Mouse (Mus musculus) forebrain, embryonic 12.5 days (tissue): ENCODE measurements around the gene Pick1. TPM values are rescaled to one million over a fixed set of nuclear protein-coding genes. Genes with fewer than 3 reads are reported as not detected.

Experiments
- ATAC-seq: fragments of 200-750 bp; cut with Nextera tagmentation; 2 replicates; pipeline ENCODE4 v1.8.0; 2017; ENCODE audit warnings: moderate TSS enrichment; ENCODE audit not compliant: low FRiP score
- H3K27ac ChIP-seq: fragments of 300-500 bp; sonication (generic); 2 replicates; pipeline ENCODE4 v1.5.1; 2016; ENCODE audit warnings: mild to moderate bottlenecking
- H3K27me3 ChIP-seq: fragments of 300-500 bp; sonication (generic); 2 replicates; pipeline ENCODE4 v1.6.1; 2016; ENCODE audit warnings: mild to moderate bottlenecking
- H3K36me3 ChIP-seq: fragments of 300-500 bp; sonication (generic); replicated peaks from 2 replicates; pipeline ENCODE4 v1.6.1; 2016; ENCODE audit warnings: mild to moderate bottlenecking
- H3K4me1 ChIP-seq: fragments of 300-500 bp; sonication (generic); 2 replicates; pipeline ENCODE4 v1.6.1; 2016
- H3K4me2 ChIP-seq: fragments of 300-500 bp; sonication (generic); 2 replicates; pipeline ENCODE4 v1.6.1; 2016; ENCODE audit warnings: mild to moderate bottlenecking, moderate library complexity
- H3K4me3 ChIP-seq: fragments of 300-500 bp; sonication (generic); replicated peaks from 2 replicates; pipeline ENCODE4 v1.5.1; 2016; ENCODE audit warnings: mild to moderate bottlenecking
- H3K9ac ChIP-seq: fragments of 300-500 bp; sonication (generic); 2 replicates; pipeline ENCODE4 v1.6.1; 2016; ENCODE audit warnings: mild to moderate bottlenecking
- H3K9me3 ChIP-seq: fragments of 300-500 bp; sonication (generic); 2 replicates; pipeline ENCODE4 v1.6.1; 2016
- WGBS: fragments of 180-500 bp; shearing (Covaris S2); methylation state at CpG from one replicate; pipeline ENCODE4 v1.1.7; 2016; 5-methylcytosine and 5-hydroxymethylcytosine counted together
- polyA plus RNA-seq: library from polyadenylated mRNA; unstranded; fragments of >200 nt; fragmentation: Nextera tagmentation; extraction: Ambion mirVana; gene quantifications from 2 replicates; pipeline ENCODE4 v1.2.1, GENCODE M21; 2016

The Pick1 gene
- polyA plus RNA-seq, 1 experiment from 2014 or later = 64.5 TPM

DNA sequence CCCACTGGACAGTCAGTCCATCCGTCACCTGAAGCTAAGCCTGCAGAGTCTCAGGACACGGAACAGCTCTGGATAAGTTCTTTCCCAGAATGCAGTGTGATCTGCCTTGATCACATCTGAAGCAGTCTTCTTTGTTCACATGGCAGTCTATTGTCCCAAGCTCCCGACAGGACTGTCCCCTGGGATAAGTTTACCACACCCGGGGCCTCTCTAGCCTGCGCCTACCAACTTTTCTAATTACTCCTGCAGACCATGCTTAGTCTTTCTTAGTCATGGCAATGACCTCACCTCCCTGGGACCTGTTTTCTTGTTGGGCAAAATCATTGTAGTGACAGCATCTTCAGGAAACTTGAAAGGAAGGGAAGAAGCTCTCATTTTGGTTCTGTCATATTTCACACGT, 9.1 kb downstream of the Pick1 start:
- ATAC-seq = no peak
- H3K4me1 ChIP-seq = no peaks in the 10 kb centered on the region
- H3K4me3 ChIP-seq = no peak overlapping the region
- peaks cover 80% of the 10 kb centered on the region for H3K36me3 ChIP-seq
- WGBS = 85% methylated on average over 6 of the region's 6 CpGs
- no peaks in the 10 kb centered on the region for H3K9me3 ChIP-seq
- no peak overlapping the region for H3K9ac ChIP-seq
- no peak overlapping the region for H3K27ac ChIP-seq
- no peaks in the 10 kb centered on the region for H3K27me3 ChIP-seq
- no peak overlapping the region for H3K4me2 ChIP-seq

DNA sequence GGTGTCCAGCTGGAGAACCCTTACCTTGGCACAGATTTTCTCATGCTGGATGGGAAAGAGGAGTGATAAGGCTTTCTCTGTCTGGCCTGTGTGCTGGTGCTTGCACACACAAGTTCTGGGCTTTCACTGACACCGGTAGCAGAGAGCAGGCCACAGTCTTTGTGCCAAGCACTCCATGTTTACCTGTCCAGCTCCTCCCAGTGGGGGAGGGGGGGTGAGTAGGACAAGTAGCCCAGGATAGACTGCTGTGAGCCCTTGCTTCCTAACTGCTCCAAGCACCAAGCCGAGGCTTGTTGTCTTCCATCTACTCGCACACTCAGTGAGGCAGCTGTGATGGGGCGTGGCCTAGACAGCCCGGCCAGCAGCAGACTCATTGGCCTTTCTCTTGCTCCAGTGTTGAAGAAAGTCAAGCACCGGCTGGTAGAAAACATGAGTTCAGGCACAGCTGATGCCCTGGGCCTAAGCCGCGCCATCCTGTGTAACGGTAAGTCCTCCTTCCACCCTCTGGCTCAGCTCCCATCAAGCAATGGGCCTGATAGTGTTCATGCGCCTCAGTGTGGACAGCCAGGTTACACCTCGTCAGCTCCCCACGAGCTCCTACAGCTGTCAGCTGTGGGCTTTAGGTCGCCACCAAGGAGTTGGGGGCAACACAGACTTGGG, 13.7 kb downstream of the Pick1 start:
- WGBS = 77% methylated on average over 13 of the region's 13 CpGs
- H3K36me3 ChIP-seq = peaks cover 71% of the 10 kb centered on the region
- H3K4me3 ChIP-seq = no peak overlapping the region
- H3K4me2 ChIP-seq = no peak overlapping the region
- no peaks in the 10 kb centered on the region for H3K27me3 ChIP-seq
- H3K9me3 ChIP-seq = no peaks in the 10 kb centered on the region
- H3K9ac ChIP-seq = no peak overlapping the region
- H3K27ac ChIP-seq = no peak overlapping the region
- peak; percentile 51 for ATAC-seq
- H3K4me1 ChIP-seq = peaks cover 6% of the 10 kb centered on the region; the same call in 1 of the 2 replicates

DNA sequence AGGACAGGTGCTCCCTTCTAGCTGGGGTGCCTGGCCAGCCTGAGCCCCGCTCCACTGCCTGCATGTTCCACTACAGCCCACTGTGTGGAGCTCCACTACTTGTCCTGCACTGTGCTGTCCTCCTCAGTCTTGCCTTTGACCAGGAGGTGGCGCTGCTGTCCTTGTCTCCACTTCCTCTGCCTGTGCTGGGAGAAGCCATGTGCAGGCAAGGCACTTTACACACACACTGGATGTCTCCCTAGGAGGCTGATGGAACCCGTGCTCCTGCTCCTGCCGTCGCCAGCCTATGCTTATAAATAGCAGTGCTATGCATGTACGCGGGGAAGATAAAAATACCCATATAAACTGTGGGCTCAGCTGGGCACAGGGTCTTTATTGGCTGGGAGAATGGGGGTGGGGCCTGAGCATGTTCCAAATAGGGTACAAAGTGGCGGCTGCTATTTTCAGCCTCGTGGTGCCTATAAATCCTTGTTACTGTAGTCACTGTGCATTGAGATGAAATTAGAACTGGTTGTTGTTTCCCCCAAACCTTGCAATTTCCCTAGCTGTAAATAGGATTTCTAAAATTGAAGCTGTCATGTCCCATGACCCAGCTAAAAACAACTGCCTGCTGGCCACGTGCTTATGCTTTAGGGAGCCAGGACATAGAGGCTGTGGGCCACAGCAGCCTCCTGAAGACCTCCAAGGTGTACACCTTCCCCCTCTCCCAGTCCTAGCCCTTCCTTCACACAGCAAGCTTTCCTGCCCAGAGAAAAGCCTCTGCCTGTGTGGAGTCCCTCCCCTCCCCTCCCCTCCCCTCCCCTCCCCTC, 14.5 kb downstream of the Pick1 start:
- Histone ChIP-seq H3K27me3 (no peaks in the 10 kb centered on the region), H3K9me3 (no peaks in the 10 kb centered on the region), H3K9ac (0 out of 2 replicates have a peak overlapping the region, but pooled peaks have one; percentile 36), H3K4me2 (no peak overlapping the region), H3K4me1 (peaks cover 6% of the 10 kb centered on the region; the same call in 1 of the 2 replicates), H3K27ac (no peak overlapping the region), H3K4me3 (no peak overlapping the region), H3K36me3 (peaks cover 72% of the 10 kb centered on the region)
- WGBS = 23% methylated on average over 10 of the region's 10 CpGs
- ATAC-seq = peak; percentile 98

DNA sequence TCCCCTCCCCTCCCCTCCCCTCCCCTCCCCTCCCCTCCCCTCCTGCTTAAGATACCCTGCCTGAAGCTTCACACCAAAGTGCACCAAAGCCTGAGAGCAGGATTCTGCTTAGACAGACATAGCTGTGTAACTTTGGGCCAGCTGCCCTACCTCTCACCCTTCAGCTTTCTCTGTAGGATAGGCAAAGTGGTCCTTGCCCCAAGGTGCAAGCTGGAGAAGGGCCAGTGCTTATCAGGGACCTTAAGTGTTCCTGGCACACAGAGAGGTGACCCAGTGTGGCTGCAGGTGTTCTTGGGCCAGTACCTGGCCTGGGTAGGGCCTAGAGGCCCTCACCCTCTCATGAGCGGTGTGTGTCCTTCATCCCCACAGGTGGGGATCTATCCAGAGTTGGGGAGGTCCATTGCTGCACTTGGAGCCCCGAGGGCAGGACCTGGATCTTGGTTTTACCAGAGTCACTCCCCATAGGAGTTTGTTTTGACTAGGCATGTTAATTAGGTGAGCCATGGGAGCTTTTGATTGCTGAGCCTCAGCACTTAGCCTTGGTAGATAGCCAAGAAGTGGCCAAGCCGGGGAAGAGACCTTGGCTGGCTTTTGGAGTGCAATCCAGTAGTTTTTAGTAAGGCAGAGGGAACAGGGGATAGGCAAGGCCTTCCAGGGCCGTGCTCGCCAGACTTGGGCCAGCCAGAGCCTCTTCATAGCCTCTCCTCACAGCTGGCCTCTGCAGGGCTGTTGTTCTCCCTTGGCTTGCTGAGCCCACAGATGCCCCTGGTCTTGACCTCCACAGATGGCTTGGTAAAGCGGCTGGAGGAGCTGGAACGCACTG, 15.3 kb downstream of the Pick1 start:
- Histone ChIP-seq H3K27me3 (no peaks in the 10 kb centered on the region), H3K27ac (no peak overlapping the region), H3K36me3 (peaks cover 72% of the 10 kb centered on the region), H3K9me3 (no peaks in the 10 kb centered on the region), H3K9ac (no peak overlapping the region), H3K4me1 (peaks cover 6% of the 10 kb centered on the region; the same call in 1 of the 2 replicates), H3K4me3 (no peak overlapping the region), H3K4me2 (no peak overlapping the region)
- WGBS = 80% methylated on average over 7 of the region's 7 CpGs
- ATAC-seq = no peak

DNA sequence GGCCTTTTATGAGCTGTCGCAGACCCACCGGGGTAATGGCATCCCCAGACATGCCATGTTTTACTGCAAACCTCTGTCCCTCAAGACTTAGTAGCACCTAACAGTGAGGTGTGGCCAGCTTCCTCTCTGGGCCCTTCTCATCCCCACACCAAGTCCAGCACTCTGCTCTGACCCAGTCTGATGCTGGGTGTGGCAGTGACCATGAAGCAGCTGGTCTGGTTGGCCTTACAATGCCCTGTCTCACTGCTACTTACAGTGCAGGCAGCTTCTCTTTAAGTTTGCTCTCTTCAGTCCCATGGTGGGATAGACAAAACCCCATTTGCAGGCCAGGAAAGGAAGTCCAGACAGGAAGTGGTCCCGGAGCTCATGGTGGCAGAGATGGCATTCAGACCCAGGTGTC, 16.3 kb downstream of the Pick1 start:
- H3K36me3 ChIP-seq = peaks cover 67% of the 10 kb centered on the region
- H3K27ac ChIP-seq = no peak overlapping the region
- H3K9me3 ChIP-seq = no peaks in the 10 kb centered on the region
- ATAC-seq = no peak
- no peak overlapping the region for H3K4me2 ChIP-seq
- H3K9ac ChIP-seq = no peak overlapping the region
- WGBS = 94% methylated on average over 3 of the region's 3 CpGs
- H3K4me1 ChIP-seq = peaks cover 6% of the 10 kb centered on the region; the same call in 1 of the 2 replicates
- H3K27me3 ChIP-seq = peaks cover 2% of the 10 kb centered on the region; the same call in 1 of the 2 replicates
- H3K4me3 ChIP-seq = no peak overlapping the region

DNA sequence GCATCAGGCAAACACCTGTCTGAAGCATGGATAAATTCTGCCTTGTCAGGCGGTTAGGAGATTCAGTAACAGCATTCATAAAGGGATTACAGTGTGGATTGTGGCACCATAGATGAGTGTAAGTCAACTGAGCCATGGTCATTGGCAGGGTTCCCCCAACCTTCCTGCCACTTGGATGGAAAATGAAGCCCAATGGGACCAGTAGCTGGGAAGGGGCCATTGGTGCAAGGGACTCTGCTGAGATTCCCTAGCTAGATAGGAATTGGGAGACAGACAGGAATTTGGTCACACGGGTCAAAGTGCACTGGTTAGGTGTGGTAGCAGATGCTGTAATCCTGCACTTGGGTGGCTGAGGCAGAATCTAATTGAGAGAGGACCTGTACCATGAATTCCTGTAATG, 21.3 kb downstream of the Pick1 start:
- no peak overlapping the region for H3K4me2 ChIP-seq
- H3K36me3 ChIP-seq = peaks cover 44% of the 10 kb centered on the region
- no peak overlapping the region for H3K27ac ChIP-seq
- H3K4me1 ChIP-seq = peaks cover 12% of the 10 kb centered on the region
- no peaks in the 10 kb centered on the region for H3K9me3 ChIP-seq
- no peak overlapping the region for H3K4me3 ChIP-seq
- peaks cover 50% of the 10 kb centered on the region for H3K27me3 ChIP-seq
- WGBS = 70% methylated on average over 2 of the region's 2 CpGs
- no peak overlapping the region for H3K9ac ChIP-seq
- no peak for ATAC-seq

DNA sequence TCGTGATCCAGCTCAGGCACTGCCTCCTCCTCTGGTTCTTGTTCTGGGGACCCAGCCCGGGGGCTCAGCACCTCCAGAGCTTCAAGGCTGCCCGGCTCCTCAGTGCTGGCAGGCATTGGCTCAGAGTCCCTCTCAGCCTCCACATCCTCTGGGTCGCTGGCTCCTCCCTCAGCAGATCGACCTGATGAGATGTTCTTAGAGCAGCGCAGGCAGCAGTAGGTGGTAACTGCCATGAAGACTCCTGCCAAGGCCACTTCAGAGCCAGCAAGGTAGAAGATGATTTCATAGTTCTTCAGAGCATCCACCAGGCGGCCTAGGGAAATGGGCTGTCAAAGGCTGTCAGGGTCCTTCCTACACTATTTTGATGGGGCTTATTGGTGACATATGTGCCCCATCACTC, 22.2 kb downstream of the Pick1 start:
- H3K4me1 ChIP-seq = peaks cover 15% of the 10 kb centered on the region
- WGBS = 56% methylated on average over 7 of the region's 7 CpGs
- no peaks in the 10 kb centered on the region for H3K9me3 ChIP-seq
- H3K27me3 ChIP-seq = peaks cover 52% of the 10 kb centered on the region
- H3K4me2 ChIP-seq = no peak overlapping the region
- 0 out of 2 replicates have a peak, but pooled peaks have one; percentile 12 for ATAC-seq
- H3K27ac ChIP-seq = no peak overlapping the region
- H3K4me3 ChIP-seq = no peak overlapping the region
- H3K9ac ChIP-seq = no peak overlapping the region
- H3K36me3 ChIP-seq = peaks cover 35% of the 10 kb centered on the region

DNA sequence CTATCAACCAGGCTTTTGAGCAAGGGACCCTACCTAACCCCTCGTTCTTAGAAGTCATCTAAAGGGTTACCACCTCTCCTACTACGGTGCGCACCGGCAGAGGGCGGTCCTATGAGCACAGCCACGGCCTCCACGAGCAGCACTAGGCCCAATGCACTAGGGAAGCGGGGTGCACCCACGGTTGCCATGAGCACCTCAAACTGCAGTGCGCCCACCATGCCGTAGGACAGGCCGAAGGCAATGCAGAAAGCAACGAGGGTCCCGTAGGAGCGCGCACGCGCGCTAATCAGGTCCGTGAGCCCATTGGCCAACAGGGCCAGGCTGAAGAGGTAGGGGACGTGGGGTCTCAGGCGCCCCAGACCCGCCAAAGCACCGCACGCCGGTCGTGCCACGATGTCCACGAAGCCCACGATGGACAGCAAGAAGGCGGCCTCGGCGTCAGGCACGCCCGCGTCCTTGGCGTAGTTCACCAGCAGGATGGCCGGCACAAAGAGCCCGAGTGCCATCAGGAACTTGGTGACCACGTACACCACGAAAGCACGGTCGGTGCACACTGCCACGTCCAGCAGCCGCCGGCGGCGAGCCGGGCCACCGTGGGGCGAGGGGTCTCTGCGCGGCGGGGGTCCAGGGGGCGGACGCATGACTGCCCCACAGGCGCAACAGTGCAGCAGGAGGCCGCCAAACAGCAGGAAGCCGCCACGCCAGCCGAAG, 23.0 kb downstream of the Pick1 start:
- H3K9me3 ChIP-seq = no peaks in the 10 kb centered on the region
- H3K4me3 ChIP-seq = peak overlapping the region; percentile 39
- peak; percentile 24; the same call in 1 of the 2 replicates for ATAC-seq
- H3K36me3 ChIP-seq = peaks cover 27% of the 10 kb centered on the region
- peaks cover 52% of the 10 kb centered on the region for H3K27me3 ChIP-seq
- no peak overlapping the region for H3K27ac ChIP-seq
- WGBS = 2% methylated on average over 57 of the region's 61 CpGs
- peak overlapping the region; percentile 50 for H3K9ac ChIP-seq
- peaks cover 15% of the 10 kb centered on the region for H3K4me1 ChIP-seq
- H3K4me2 ChIP-seq = peak overlapping the region; percentile 58

DNA sequence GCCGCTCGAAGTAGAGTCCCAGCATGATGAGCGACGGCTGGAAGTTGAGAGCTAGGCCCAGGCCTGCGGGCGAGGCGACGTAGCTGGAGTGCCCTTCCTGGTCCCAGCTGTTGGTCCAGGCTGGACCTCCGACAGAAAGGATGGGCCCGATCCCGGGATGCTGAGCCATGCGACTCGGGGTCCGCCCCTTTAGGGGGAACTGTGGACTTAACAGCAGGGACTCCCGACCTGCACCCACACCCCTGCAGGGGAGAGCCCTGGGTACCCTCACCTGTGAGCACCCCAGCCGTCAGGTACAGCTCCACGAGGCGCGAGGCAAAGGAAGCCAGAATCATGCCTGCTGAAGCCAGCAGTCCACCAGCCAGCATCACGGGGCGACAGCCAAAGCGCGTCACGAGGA, 23.6 kb downstream of the Pick1 start:
- 35% methylated on average over 24 of the region's 24 CpGs for WGBS
- Histone ChIP-seq H3K36me3 (peaks cover 23% of the 10 kb centered on the region), H3K4me2 (peak overlapping the region; percentile 58), H3K27me3 (peaks cover 52% of the 10 kb centered on the region), H3K9ac (peak overlapping the region; percentile 50; the same call in 1 of the 2 replicates), H3K4me3 (peak overlapping the region; percentile 39), H3K4me1 (peaks cover 15% of the 10 kb centered on the region), H3K9me3 (no peaks in the 10 kb centered on the region), H3K27ac (no peak overlapping the region)
- peak; percentile 31; the same call in 1 of the 2 replicates for ATAC-seq

DNA sequence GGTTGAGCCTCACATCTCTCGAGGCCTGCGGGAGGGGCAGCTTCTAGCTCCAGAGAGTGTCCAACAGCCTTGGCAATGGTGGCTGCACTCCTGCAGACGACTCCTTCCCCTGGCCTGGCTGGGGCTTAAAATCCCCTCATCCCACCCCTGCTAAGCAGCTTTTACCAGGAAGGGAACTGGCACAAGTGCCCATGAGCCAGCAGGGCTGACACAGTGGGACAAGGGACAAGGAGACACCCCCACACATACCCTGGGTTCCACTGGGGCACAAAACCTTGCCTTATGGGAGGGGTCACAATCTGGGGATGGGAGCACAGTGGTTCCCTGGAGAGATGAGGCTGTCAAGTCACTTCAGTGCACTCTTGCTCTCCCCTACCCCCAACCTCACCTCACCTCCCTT, 25.7 kb downstream of the Pick1 start, which contains the start of gene Slc16a8:
Gene Slc16a8 (minus strand): TSS at position 101 of the 400 bp plus-strand sequence.
- H3K27me3 ChIP-seq = peaks cover 65% of the 10 kb centered on the region
- H3K9me3 ChIP-seq = no peaks in the 10 kb centered on the region
- no peak within 1 kb of the TSS for H3K4me3 ChIP-seq
- no peak for ATAC-seq
- 32% methylated on average over 3 of the region's 3 CpGs for WGBS
- 0 out of 2 replicates have a peak, but pooled peaks cover 2% of the 10 kb centered on the region for H3K36me3 ChIP-seq
- H3K27ac ChIP-seq = no peak within 1 kb of the TSS
- no peak within 1 kb of the TSS for H3K9ac ChIP-seq
- peaks cover 15% of the 10 kb centered on the region for H3K4me1 ChIP-seq
- H3K4me2 ChIP-seq = no peak within 1 kb of the TSS

DNA sequence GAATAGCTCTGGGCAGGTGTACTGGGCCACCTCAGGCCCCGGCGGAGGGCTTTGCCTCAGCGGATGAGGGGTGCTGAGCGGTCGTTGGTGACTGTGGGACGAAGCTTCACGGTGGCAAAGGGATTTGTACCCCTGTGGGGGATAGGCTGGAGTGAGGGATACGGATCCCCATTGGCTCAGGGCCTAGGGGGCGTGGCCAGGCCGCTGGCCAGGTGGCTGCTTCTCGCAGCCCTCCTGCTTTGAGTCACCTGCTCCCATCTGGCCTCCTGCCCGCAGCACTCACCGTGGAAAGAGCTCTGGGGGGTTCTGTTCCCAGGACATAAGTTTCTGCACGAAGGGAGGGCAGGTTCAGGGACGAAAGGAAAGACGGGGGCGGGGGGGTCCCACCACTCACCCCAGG, 29.5 kb downstream of the Pick1 start:
- 28% methylated on average over 17 of the region's 17 CpGs for WGBS
- H3K27ac ChIP-seq = no peak overlapping the region
- no peak overlapping the region for H3K4me2 ChIP-seq
- peaks cover 70% of the 10 kb centered on the region for H3K27me3 ChIP-seq
- no peak for ATAC-seq
- H3K4me1 ChIP-seq = peaks cover 16% of the 10 kb centered on the region
- H3K9ac ChIP-seq = no peak overlapping the region
- H3K4me3 ChIP-seq = no peak overlapping the region
- no peaks in the 10 kb centered on the region for H3K36me3 ChIP-seq
- no peaks in the 10 kb centered on the region for H3K9me3 ChIP-seq
